18 mouse cellular contexts compared by ENCODE assay signal in genomic region chr14:25067435-25067834, GRCm38 (mm10).
"Had no signal": no experiment of that assay in that cellular context is flagged by ENCODE, and none has a peak within 500 bp of the region (broad histone marks: within the 10 kb centered on the region; RNA-seq: fewer than 3 reads in every experiment).

No protein-coding gene starts in this region.

- H3K27me3 ChIP-seq: midbrain, embryonic 15.5 days had no signal

- DNase-seq: kidney, adult 11 months; kidney, adult 9 months; kidney, postnatal 36 days; layer of hippocampus, adult 9-11 months; left cerebral cortex, postnatal 4 days; lung, embryonic 14.5 days; lung, postnatal 14 days; retina, postnatal 1 day; right cerebral cortex, postnatal 4 days; spleen, adult 18-20 months; thymus, adult 18-20 months; thymus, postnatal 14 days had no signal

- H3K36me3 ChIP-seq: midbrain, embryonic 15.5 days had no signal

- H3K9me3 ChIP-seq: megakaryocyte, embryonic 14.5 days; midbrain, embryonic 15.5 days had no signal

- H3K4me1 ChIP-seq: megakaryocyte, embryonic 14.5 days had no signal

- H3K4me2 ChIP-seq: lung, embryonic 14.5 days; midbrain, embryonic 11.5 days; midbrain, embryonic 15.5 days had no signal

- H3K9ac ChIP-seq: liver, embryonic 14.5 days; lung, embryonic 14.5 days; midbrain, embryonic 15.5 days had no signal

- H3K27ac ChIP-seq: kidney, postnatal 0 days; liver, embryonic 14.5 days; macrophage; midbrain, embryonic 15.5 days had no signal

- ATAC-seq: midbrain, embryonic 15.5 days had no signal

- H3K4me3 ChIP-seq: megakaryocyte, embryonic 14.5 days; midbrain, embryonic 15.5 days had no signal
